Mouse (Mus musculus) MEL (cell line): ENCODE measurements around the gene Shisa4. TPM values are rescaled to one million over a fixed set of nuclear protein-coding genes. Genes with fewer than 3 reads are reported as not detected.
A peak's percentile ranks its signal among the peaks of the same experiment; 100 is the strongest.

Source experiments
- DNase-seq: peaks from one replicate; pipeline ENCODE4 v3.0.0; 2011; ENCODE audit warnings: low read depth, low spot score
- H3K27ac ChIP-seq: 2 replicates; pipeline ENCODE4 v1.5.1; 2012; ENCODE audit warnings: low read depth, mild to moderate bottlenecking, control low read depth, low read length, moderate library complexity; ENCODE audit not compliant: control insufficient read depth
- H3K27me3 ChIP-seq, 2 experiments: fragments of 150-350 bp in 1 of 2; sonication (generic) in 1 of 2; 2 replicates each; pipeline ENCODE4 v1.6.1; 2012; ENCODE audit warnings: low read length in 2 of 2, mild to moderate bottlenecking in 2 of 2, improper control_type of control experiment in 1 of 2, moderate library complexity in 1 of 2; ENCODE audit not compliant: insufficient read depth in 2 of 2, control insufficient read depth in 1 of 2
- H3K36me3 ChIP-seq, 2 experiments: 2 replicates each; pipeline ENCODE4 v1.6.1; 2012 to 2014; ENCODE audit warnings: low read length in 2 of 2, improper control_type of control experiment in 1 of 2, inconsistent platforms in 1 of 2, mild to moderate bottlenecking in 1 of 2; ENCODE audit not compliant: insufficient read depth in 2 of 2, control insufficient read depth in 1 of 2
- H3K4me1 ChIP-seq, 2 experiments: fragments of 150-350 bp in 1 of 2; sonication (generic) in 1 of 2; 2 replicates each; pipeline ENCODE4 v1.6.1; 2012; ENCODE audit warnings: low read length in 2 of 2, improper control_type of control experiment in 1 of 2, mild to moderate bottlenecking in 1 of 2; ENCODE audit not compliant: insufficient read depth in 2 of 2, control insufficient read depth in 1 of 2
- H3K4me3 ChIP-seq, 2 experiments: fragments of 150-350 bp in 1 of 2; sonication (generic) in 1 of 2; 2 replicates each; pipeline ENCODE4 v1.5.1; 2012; ENCODE audit warnings: low read depth in 2 of 2, low read length in 2 of 2, mild to moderate bottlenecking in 2 of 2, moderate library complexity in 2 of 2, control low read depth in 1 of 2, improper control_type of control experiment in 1 of 2; ENCODE audit not compliant: control insufficient read depth in 1 of 2, insufficient read depth in 1 of 2
- H3K79me2 ChIP-seq: 2 replicates; pipeline ENCODE4 v1.6.1; 2012; ENCODE audit warnings: mild to moderate bottlenecking, low read length, moderate library complexity; ENCODE audit not compliant: control insufficient read depth, poor library complexity, insufficient read depth
- H3K9ac ChIP-seq: 2 replicates; pipeline ENCODE4 v1.6.1; 2012; ENCODE audit warnings: low read depth, mild to moderate bottlenecking, control low read depth, low read length, moderate library complexity; ENCODE audit not compliant: control insufficient read depth, poor library complexity, severe bottlenecking
- H3K9me3 ChIP-seq: fragments of 150-350 bp; sonication (generic); replicated peaks from 2 replicates; pipeline ENCODE4 v1.6.1; 2012; ENCODE audit warnings: mild to moderate bottlenecking, low read length, improper control_type of control experiment, moderate library complexity; ENCODE audit not compliant: insufficient read depth
- CHD1 ChIP-seq: IDR thresholded peaks from 2 replicates; pipeline ENCODE4 v1.6.1; 2012; ENCODE audit warnings: low read depth, mild to moderate bottlenecking, inconsistent platforms, low read length, improper control_type of control experiment
- CTCF ChIP-seq, 3 experiments: IDR thresholded peaks in 2 of 3; conservative IDR thresholded peaks in 1 of 3; 2 replicates each; pipeline ENCODE4 v1.5.1; 2011 to 2012; ENCODE audit warnings: low read length in 3 of 3, low read depth in 2 of 3, mild to moderate bottlenecking in 2 of 3, improper control_type of control experiment in 1 of 3, inconsistent platforms in 1 of 3, mixed read lengths in 1 of 3, moderate library complexity in 1 of 3; ENCODE audit not compliant: control insufficient read depth in 1 of 3, insufficient read depth in 1 of 3, poor library complexity in 1 of 3, severe bottlenecking in 1 of 3
- E2F4 ChIP-seq: IDR thresholded peaks from 2 replicates; pipeline ENCODE4 v1.6.1; 2011; ENCODE audit warnings: low read depth, low read length, improper control_type of control experiment, borderline replicate concordance
- EP300 ChIP-seq, 2 experiments: IDR thresholded peaks; 2 replicates each; pipeline ENCODE4 v1.6.1; 2011; ENCODE audit warnings: improper control_type of control experiment in 2 of 2, low read length in 2 of 2, low read depth in 1 of 2, mild to moderate bottlenecking in 1 of 2
- ETS1 ChIP-seq: IDR thresholded peaks from 2 replicates; pipeline ENCODE4 v1.6.1; 2012; ENCODE audit warnings: low read depth, mild to moderate bottlenecking, inconsistent platforms, low read length, improper control_type of control experiment, moderate library complexity
- GABPA ChIP-seq: IDR thresholded peaks from 2 replicates; pipeline ENCODE4 v1.6.1; 2012; ENCODE audit warnings: low read depth, mild to moderate bottlenecking, inconsistent platforms, low read length, improper control_type of control experiment, moderate library complexity
- GATA1 ChIP-seq: IDR thresholded peaks from 2 replicates; pipeline ENCODE4 v1.6.1; 2011; ENCODE audit warnings: low read depth, low read length, improper control_type of control experiment
- HCFC1 ChIP-seq: IDR thresholded peaks from 2 replicates; pipeline ENCODE4 v1.6.1; 2012; ENCODE audit warnings: low read depth, mild to moderate bottlenecking, inconsistent platforms, low read length, improper control_type of control experiment, moderate library complexity
- JUND ChIP-seq: IDR thresholded peaks from 2 replicates; pipeline ENCODE4 v1.6.1; 2011; ENCODE audit warnings: low read depth, mild to moderate bottlenecking, improper control_type of control experiment, low read length
- KAT2A ChIP-seq: conservative IDR thresholded peaks from 2 replicates; pipeline ENCODE4 v1.6.1; 2012; ENCODE audit warnings: low read depth, low read length, improper control_type of control experiment, inconsistent platforms
- MAX ChIP-seq: IDR thresholded peaks from 2 replicates; pipeline ENCODE4 v1.6.1; 2011; ENCODE audit warnings: low read length, improper control_type of control experiment
- MAZ ChIP-seq: IDR thresholded peaks from 2 replicates; pipeline ENCODE4 v1.6.1; 2012; ENCODE audit warnings: low read depth, mild to moderate bottlenecking, inconsistent platforms, low read length, improper control_type of control experiment
- MEF2A ChIP-seq: IDR thresholded peaks from 2 replicates; pipeline ENCODE4 v1.6.1; 2014; ENCODE audit warnings: low read depth, mild to moderate bottlenecking, inconsistent platforms, low read length, improper control_type of control experiment; ENCODE audit not compliant: poor library complexity, insufficient replicate concordance, severe bottlenecking; ENCODE audit errors: extremely low read depth
- MXI1 ChIP-seq: IDR thresholded peaks from 2 replicates; pipeline ENCODE4 v1.6.1; 2011; ENCODE audit warnings: mild to moderate bottlenecking, low read depth, low read length, improper control_type of control experiment
- MYB ChIP-seq: IDR thresholded peaks from 2 replicates; pipeline ENCODE4 v1.6.1; 2011; ENCODE audit warnings: mild to moderate bottlenecking, low read depth, low read length, improper control_type of control experiment
- MYC ChIP-seq: IDR thresholded peaks from 2 replicates; pipeline ENCODE4 v1.6.1; 2011; ENCODE audit warnings: low read depth, mild to moderate bottlenecking, low read length, improper control_type of control experiment, moderate library complexity
- NRF1 ChIP-seq: IDR thresholded peaks from 2 replicates; pipeline ENCODE4 v1.6.1; 2014; ENCODE audit warnings: low read depth, mild to moderate bottlenecking, inconsistent platforms, low read length, improper control_type of control experiment, moderate library complexity; ENCODE audit not compliant: poor library complexity, insufficient read depth, severe bottlenecking
- POLR2AphosphoS2 ChIP-seq: IDR thresholded peaks from 2 replicates; pipeline ENCODE4 v1.6.1; 2011; ENCODE audit warnings: low read length, improper control_type of control experiment
- POLR2AphosphoS5 ChIP-seq: IDR thresholded peaks from 2 replicates; pipeline ENCODE4 v1.6.1; 2012; ENCODE audit warnings: low read depth, borderline replicate concordance, mild to moderate bottlenecking, inconsistent platforms, low read length, moderate library complexity, mixed read lengths
- RAD21 ChIP-seq: IDR thresholded peaks from 2 replicates; pipeline ENCODE4 v1.6.1; 2011; ENCODE audit warnings: mild to moderate bottlenecking, low read depth, low read length, improper control_type of control experiment
- RCOR1 ChIP-seq: IDR thresholded peaks from 2 replicates; pipeline ENCODE4 v1.6.1; 2012; ENCODE audit warnings: low read depth, mild to moderate bottlenecking, inconsistent platforms, low read length, improper control_type of control experiment
- SIN3A ChIP-seq: IDR thresholded peaks from 2 replicates; pipeline ENCODE4 v1.6.1; 2012; ENCODE audit warnings: low read length, improper control_type of control experiment, inconsistent platforms
- SMC3 ChIP-seq: IDR thresholded peaks from 2 replicates; pipeline ENCODE4 v1.6.1; 2011; ENCODE audit warnings: low read depth, low read length, improper control_type of control experiment
- TAL1 ChIP-seq: IDR thresholded peaks from 2 replicates; pipeline ENCODE4 v1.6.1; 2012; ENCODE audit warnings: mild to moderate bottlenecking, inconsistent platforms, low read length, moderate library complexity, mixed read lengths
- TBP ChIP-seq: IDR thresholded peaks from 2 replicates; pipeline ENCODE4 v1.8.0; 2011; ENCODE audit warnings: low read depth, low read length, improper control_type of control experiment
- TCF12 ChIP-seq: IDR thresholded peaks from 2 replicates; pipeline ENCODE4 v1.6.1; 2014; ENCODE audit warnings: low read depth, mild to moderate bottlenecking, inconsistent platforms, low read length, improper control_type of control experiment, moderate library complexity
- USF1 ChIP-seq: IDR thresholded peaks from 2 replicates; pipeline ENCODE4 v1.6.1; 2014; ENCODE audit warnings: low read depth, mild to moderate bottlenecking, inconsistent platforms, low read length, improper control_type of control experiment, moderate library complexity
- USF2 ChIP-seq, 2 experiments: IDR thresholded peaks; 2 replicates each; pipeline ENCODE4 v1.6.1; 2011 to 2012; ENCODE audit warnings: improper control_type of control experiment in 2 of 2, low read length in 2 of 2, borderline replicate concordance in 1 of 2, inconsistent platforms in 1 of 2, low read depth in 1 of 2, mild to moderate bottlenecking in 1 of 2; ENCODE audit not compliant: insufficient read depth in 1 of 2
- ZKSCAN1 ChIP-seq: IDR thresholded peaks from 2 replicates; pipeline ENCODE4 v1.6.1; 2012; ENCODE audit warnings: low read depth, mild to moderate bottlenecking, inconsistent platforms, low read length, improper control_type of control experiment, moderate library complexity
- ZMIZ1 ChIP-seq: IDR thresholded peaks from 2 replicates; pipeline ENCODE4 v1.6.1; 2012; ENCODE audit warnings: low read depth, mild to moderate bottlenecking, inconsistent platforms, low read length, improper control_type of control experiment, moderate library complexity
- ZNF384 ChIP-seq: IDR thresholded peaks from 2 replicates; pipeline ENCODE4 v1.6.1; 2012; ENCODE audit warnings: low read depth, mild to moderate bottlenecking, inconsistent platforms, low read length, improper control_type of control experiment
- polyA plus RNA-seq, 2 experiments: library from polyadenylated mRNA; stranded (reverse) in 1 of 2; unstranded in 1 of 2; fragments of >175 nt in 1 of 2; fragments of >200 nt in 1 of 2; gene quantifications; 2 replicates each; pipeline versions ENCODE4 v1.2.1 to v1.2.4; 2012; ENCODE audit warnings: low replicate concordance in 2 of 2, low read depth in 1 of 2; ENCODE audit not compliant: insufficient read length in 2 of 2, insufficient read depth in 1 of 2, missing spikeins in 1 of 2
- total RNA-seq: library from RNA; depleted of rRNA; stranded (reverse); fragments of 300-350 nt; gene quantifications from 2 replicates; pipeline ENCODE4 v1.2.3, GENCODE M21; 2012

The Shisa4 gene
- total and polyA plus RNA-seq, 3 experiments = not detected

- peak; percentile 58 for DNase-seq
- Histone ChIP-seq H3K27ac (no peak overlapping the region), H3K4me1 (peaks cover 6 to 12% of the 10 kb centered on the region in 2 experiments), H3K36me3 (no peaks in the 10 kb centered on the region), H3K4me3 (peak overlapping the region; percentile 47 to 60), H3K27me3 (no peaks in the 10 kb centered on the region), H3K79me2 (no peaks in the 10 kb centered on the region), H3K9me3 (no peaks in the 10 kb centered on the region), H3K9ac (peak overlapping the region; percentile 55)
- TF ChIP-seq GABPA (no peak), GATA1 (no peak), MAZ (no peak), USF1 (0 out of 2 replicates have a peak, but pooled peaks have one; percentile 9), ZNF384 (no peak), MAX (no peak), KAT2A (no peak), ZMIZ1 (no peak), CHD1 (no peak), TBP (no peak), ETS1 (no peak), EP300 (IDR thresholded peaks at IDR 0.05; ENCODE audit: low read depth in 1 of 2, low read length in 2 of 2) (no peak), CTCF (IDR thresholded peaks at IDR 0.05 in 2 of 3, conservative IDR thresholded peaks at IDR 0.05 in 1 of 3; ENCODE audit: control insufficient read depth in 1 of 3, insufficient read depth in 1 of 3, low read depth in 2 of 3, low read length in 3 of 3, poor library complexity in 1 of 3, severe bottlenecking in 1 of 3) (peak; percentile 13 to 41 (median 26); a peak in 3 of 6 replicates), SIN3A (no peak), POLR2AphosphoS5 (no peak), RAD21 (peak; percentile 26), MXI1 (no peak), USF2 (IDR thresholded peaks at IDR 0.05; ENCODE audit: borderline replicate concordance in 1 of 2, insufficient read depth in 1 of 2, low read depth in 1 of 2, low read length in 2 of 2) (no peak), RCOR1 (no peak), SMC3 (peak; percentile 17; the same call in 1 of the 2 replicates), MEF2A (no peak)
These were observed 6.1 kb downstream of the Shisa4 start for GRCm38 (mm10) chr1:135368982-135369381.

GRCm38 (mm10) chr1:135368245-135368644, 6.8 kb downstream of the Shisa4 start:
- H3K79me2 ChIP-seq = no peaks in the 10 kb centered on the region
- H3K9me3 ChIP-seq = no peaks in the 10 kb centered on the region
- peak overlapping the region; percentile 53 for H3K9ac ChIP-seq
- no peaks in the 10 kb centered on the region for H3K36me3 ChIP-seq
- no peak overlapping the region for H3K27ac ChIP-seq
- H3K4me1 ChIP-seq = peaks cover 6 to 12% of the 10 kb centered on the region in 2 experiments
- peak overlapping the region; percentile 47 to 60 for H3K4me3 ChIP-seq
- H3K27me3 ChIP-seq = no peaks in the 10 kb centered on the region
- peak; percentile 88 for DNase-seq
- TF ChIP-seq ZMIZ1 = no peak
- no peak for TF ChIP-seq USF1
- TF ChIP-seq MEF2A = no peak
- no peak for TF ChIP-seq SIN3A
- TF ChIP-seq MYB = no peak
- no peak for TF ChIP-seq MYC
- no peak for TF ChIP-seq E2F4
- TF ChIP-seq JUND = peak; percentile 80; the same call in 1 of the 2 replicates
- no peak for TF ChIP-seq HCFC1
- TF ChIP-seq CHD1 = no peak
- no peak for TF ChIP-seq EP300 (IDR thresholded peaks at IDR 0.05; ENCODE audit: low read depth in 1 of 2, low read length in 2 of 2)
- no peak for TF ChIP-seq ZKSCAN1
- TF ChIP-seq RAD21 = peak; percentile 84
- no peak for TF ChIP-seq KAT2A
- no peak for TF ChIP-seq NRF1
- TF ChIP-seq TCF12 = no peak
- no peak for TF ChIP-seq POLR2AphosphoS2
- TF ChIP-seq MXI1 = no peak
- no peak for TF ChIP-seq TAL1
- TF ChIP-seq GATA1 = no peak
